Mouse (Mus musculus) kidney, postnatal 0 days (tissue): ENCODE results near the gene Camkmt. TPM values are rescaled to one million over a fixed set of nuclear protein-coding genes. Genes with fewer than 3 reads are reported as not detected.

ENCODE experiments used
- ATAC-seq: fragments of 200-750 bp; cut with Nextera tagmentation; replicated peaks from 2 replicates; pipeline ENCODE4 v1.8.0; 2017; ENCODE audit warnings: low read depth, moderate number of reproducible peaks, moderate TSS enrichment, moderate library complexity; ENCODE audit not compliant: low FRiP score
- DNase-seq: peaks from one replicate; pipeline ENCODE4 v3.0.0-alpha.2; 2016; ENCODE audit warnings: low spot score
- H3K27ac ChIP-seq: fragments of 300-500 bp; sonication (generic); 2 replicates; pipeline ENCODE4 v1.5.1; 2014; ENCODE audit warnings: mild to moderate bottlenecking
- H3K27me3 ChIP-seq: fragments of 300-500 bp; sonication (generic); 2 replicates; pipeline ENCODE4 v1.6.1; 2014; ENCODE audit warnings: low read length, mixed read lengths; ENCODE audit not compliant: insufficient read depth
- H3K36me3 ChIP-seq: fragments of 300-500 bp; sonication (generic); 2 replicates; pipeline ENCODE4 v1.6.1; 2014; ENCODE audit warnings: low read length, mixed read lengths; ENCODE audit not compliant: insufficient read depth
- H3K4me1 ChIP-seq: fragments of 300-500 bp; sonication (generic); replicated peaks from 2 replicates; pipeline ENCODE4 v1.6.1; 2014; ENCODE audit warnings: antibody characterized with exemption, low read length, mixed read lengths; ENCODE audit not compliant: insufficient read depth
- H3K4me2 ChIP-seq: fragments of 300-500 bp; sonication (generic); 2 replicates; pipeline ENCODE4 v1.6.1; 2014; ENCODE audit warnings: mild to moderate bottlenecking, low read length, moderate library complexity, mixed read lengths
- H3K4me3 ChIP-seq: fragments of 300-500 bp; sonication (generic); replicated peaks from 2 replicates; pipeline ENCODE4 v1.5.1; 2014; ENCODE audit warnings: low read depth, low read length
- H3K9ac ChIP-seq: fragments of 300-500 bp; sonication (generic); 2 replicates; pipeline ENCODE4 v1.6.1; 2014; ENCODE audit warnings: low read depth, low read length
- H3K9me3 ChIP-seq: fragments of 300-500 bp; sonication (generic); replicated peaks from 2 replicates; pipeline ENCODE4 v1.6.1; 2016; ENCODE audit warnings: low read length, inconsistent platforms, mixed read lengths
- CTCF ChIP-seq: IDR thresholded peaks from 2 replicates; pipeline ENCODE4 v1.5.1; 2016; ENCODE audit warnings: antibody characterized with exemption, low read depth, mild to moderate bottlenecking, moderate library complexity
- WGBS: fragments of 180-500 bp; shearing (Covaris S2); extraction: QIAGEN DNeasy Blood & Tissue Kit; methylation state at CpG from one replicate; pipeline ENCODE4 v1.1.7; 2014; 5-methylcytosine and 5-hydroxymethylcytosine counted together
- polyA plus RNA-seq: library from polyadenylated mRNA; unstranded; fragments of >200 nt; fragmentation: Nextera tagmentation; extraction: Ambion mirVana; gene quantifications from 2 replicates; pipeline ENCODE4 v1.2.1, GENCODE M21; 2015

Gene Camkmt
- polyA plus RNA-seq, 1 experiment from 2014 or later = 14.4 TPM

DNA sequence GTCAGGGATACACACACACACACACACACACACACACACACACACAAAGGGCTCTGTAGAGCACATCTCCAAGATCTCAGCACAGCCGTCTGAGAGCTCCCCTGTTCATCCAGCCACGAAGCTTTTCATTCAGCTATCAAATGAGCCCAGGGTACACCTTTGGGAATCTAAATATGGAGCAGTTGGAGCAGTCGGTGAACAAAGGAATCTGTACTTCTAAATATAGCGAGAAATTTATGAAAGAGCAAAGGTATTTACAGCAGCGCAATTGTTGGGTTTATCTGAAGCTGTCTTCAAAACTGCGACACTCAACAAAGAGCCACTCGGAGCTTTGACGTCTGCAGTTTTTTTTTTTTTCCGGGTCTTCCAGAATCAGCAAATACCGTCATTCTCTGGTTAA, 315.8 kb downstream of the Camkmt start:
- H3K9ac ChIP-seq = no peak overlapping the region
- H3K27ac ChIP-seq = no peak overlapping the region
- H3K4me3 ChIP-seq = no peak overlapping the region
- H3K9me3 ChIP-seq = no peaks in the 10 kb centered on the region
- H3K27me3 ChIP-seq = no peaks in the 10 kb centered on the region
- TF ChIP-seq CTCF = no peak
- no peaks in the 10 kb centered on the region for H3K4me1 ChIP-seq
- WGBS = 85% methylated on average over 10 of the region's 10 CpGs
- no peak overlapping the region for H3K4me2 ChIP-seq
- no peak for DNase-seq
- no peak for ATAC-seq
- no peaks in the 10 kb centered on the region for H3K36me3 ChIP-seq

DNA sequence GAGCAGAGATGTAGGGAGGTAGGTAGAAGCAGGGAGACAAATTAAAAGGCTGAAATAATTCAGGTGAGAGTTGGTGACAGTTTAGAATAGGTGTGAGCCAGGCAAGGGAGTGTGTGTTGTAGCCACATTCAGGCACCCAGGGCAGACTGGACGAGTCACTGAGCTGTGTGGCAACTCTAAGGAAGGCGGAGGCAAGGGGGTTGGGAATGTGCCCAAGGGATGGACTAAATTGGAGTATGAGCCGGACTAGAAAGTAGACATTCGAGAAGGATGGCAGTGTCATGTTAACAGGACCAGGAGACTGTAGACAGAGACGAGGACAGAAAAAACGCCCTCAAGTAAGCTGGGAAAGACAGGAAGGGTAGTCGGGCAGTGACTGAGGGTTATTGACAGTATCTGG, 338.5 kb downstream of the Camkmt start:
- no peak for TF ChIP-seq CTCF
- Histone ChIP-seq H3K4me3 (no peak overlapping the region), H3K4me1 (no peaks in the 10 kb centered on the region), H3K27ac (no peak overlapping the region), H3K9me3 (no peaks in the 10 kb centered on the region), H3K27me3 (no peaks in the 10 kb centered on the region), H3K36me3 (no peaks in the 10 kb centered on the region), H3K4me2 (no peak overlapping the region), H3K9ac (no peak overlapping the region)
- 63% methylated on average over 7 of the region's 7 CpGs for WGBS
- no peak for ATAC-seq
- no peak for DNase-seq

DNA sequence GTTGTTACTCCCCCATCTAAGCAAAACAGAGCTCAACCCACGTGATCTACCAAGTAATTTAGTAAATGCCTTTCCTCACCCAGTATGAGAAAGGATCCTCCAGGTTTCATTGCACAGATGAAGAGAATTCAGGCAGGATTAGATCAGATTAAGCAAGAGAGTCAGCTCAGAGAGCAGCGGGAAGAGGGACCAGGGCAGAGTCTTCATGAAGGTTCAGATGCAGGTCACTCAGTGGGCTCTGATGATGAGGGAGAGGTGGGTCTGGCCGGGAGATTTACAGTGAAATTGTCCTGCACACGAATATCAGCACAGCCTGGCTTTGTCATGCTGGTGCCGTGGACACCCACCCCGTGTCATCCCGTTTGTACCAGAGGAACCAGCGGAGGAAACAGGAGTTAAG, 342.6 kb downstream of the Camkmt start:
- ATAC-seq = no peak
- no peak for TF ChIP-seq CTCF

GRCm38 (mm10) chr17:85443036-85443435, 352.7 kb downstream of the Camkmt start:
- no peak overlapping the region for H3K4me3 ChIP-seq
- TF ChIP-seq CTCF = no peak
- DNase-seq = no peak
- no peak overlapping the region for H3K9ac ChIP-seq
- 72% methylated on average over 8 of the region's 8 CpGs for WGBS
- H3K9me3 ChIP-seq = no peaks in the 10 kb centered on the region
- no peaks in the 10 kb centered on the region for H3K36me3 ChIP-seq
- no peak for ATAC-seq
- no peak overlapping the region for H3K4me2 ChIP-seq
- no peaks in the 10 kb centered on the region for H3K4me1 ChIP-seq
- no peaks in the 10 kb centered on the region for H3K27me3 ChIP-seq
- H3K27ac ChIP-seq = no peak overlapping the region

More for the DNA sequence above, 342.6 kb downstream of the Camkmt start:
- Histone ChIP-seq H3K4me2 (peak overlapping the region; percentile 8; the same call in 1 of the 2 replicates), H3K9ac (no peak overlapping the region), H3K27me3 (no peaks in the 10 kb centered on the region), H3K4me1 (no peaks in the 10 kb centered on the region), H3K9me3 (no peaks in the 10 kb centered on the region), H3K36me3 (no peaks in the 10 kb centered on the region), H3K4me3 (no peak overlapping the region), H3K27ac (no peak overlapping the region)
- DNase-seq = peak; percentile 14
- WGBS = 19% methylated on average over 8 of the region's 8 CpGs

DNA sequence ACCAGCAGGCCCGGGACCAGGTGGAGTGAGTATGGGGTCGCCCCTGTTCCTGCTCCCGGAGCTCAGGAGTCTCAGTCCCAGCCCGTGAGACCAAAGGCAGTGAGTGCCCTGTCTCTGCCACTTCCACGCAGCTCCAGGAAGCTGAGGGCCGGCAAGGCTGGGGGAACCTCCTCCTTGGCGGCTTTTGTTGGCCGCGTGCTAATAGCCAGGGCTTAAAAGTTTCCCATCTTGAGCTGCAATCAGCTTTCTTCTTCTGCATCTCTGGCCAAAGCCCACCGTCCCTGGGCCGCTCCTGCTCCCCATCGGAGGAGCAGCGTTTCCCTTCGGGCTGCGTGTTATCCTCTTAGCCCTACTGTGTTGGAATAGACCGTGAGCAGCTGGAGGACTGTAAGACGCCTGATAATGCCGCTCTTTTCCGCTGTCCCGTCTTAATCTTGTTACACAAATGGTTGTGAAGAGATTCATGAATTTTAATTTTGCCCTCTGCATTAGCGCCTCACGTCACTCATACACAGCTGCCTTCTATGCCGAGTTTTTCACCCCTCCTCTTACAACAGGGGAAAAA, 364.1 kb downstream of the Camkmt start:
- H3K9ac ChIP-seq = no peak overlapping the region
- no peak for DNase-seq
- H3K27me3 ChIP-seq = peaks cover 58% of the 10 kb centered on the region
- no peaks in the 10 kb centered on the region for H3K4me1 ChIP-seq
- TF ChIP-seq CTCF = no peak
- WGBS = 3% methylated on average over 23 of the region's 23 CpGs
- H3K36me3 ChIP-seq = no peaks in the 10 kb centered on the region
- 0 out of 2 replicates have a peak overlapping the region, but pooled peaks have one; percentile 4 for H3K4me3 ChIP-seq
- H3K4me2 ChIP-seq = peak overlapping the region; percentile 43
- no peak for ATAC-seq
- H3K9me3 ChIP-seq = no peaks in the 10 kb centered on the region
- H3K27ac ChIP-seq = no peak overlapping the region

DNA sequence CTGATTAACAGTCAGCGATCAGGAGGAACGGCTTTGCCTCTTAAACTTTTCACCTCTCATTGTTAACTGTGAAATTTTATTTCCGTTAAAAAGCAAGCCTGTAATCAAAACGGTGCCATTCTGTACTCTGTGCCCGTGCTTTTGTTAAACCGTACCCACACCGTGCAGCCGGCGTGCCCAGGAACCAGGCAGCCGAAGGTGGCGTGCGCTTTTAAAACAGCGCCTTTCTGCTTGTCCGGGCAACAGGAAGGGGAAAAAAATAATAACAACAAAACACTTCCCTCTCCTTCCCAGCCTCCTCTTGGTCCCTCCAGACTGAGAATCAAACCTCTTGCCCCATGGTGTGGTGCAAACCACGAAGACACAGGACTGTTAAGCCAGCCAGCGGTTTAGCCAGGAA, 364.7 kb downstream of the Camkmt start:
- Histone ChIP-seq H3K4me2 (peak overlapping the region; percentile 43), H3K4me1 (no peaks in the 10 kb centered on the region), H3K4me3 (0 out of 2 replicates have a peak overlapping the region, but pooled peaks have one; percentile 5), H3K9ac (no peak overlapping the region), H3K9me3 (no peaks in the 10 kb centered on the region), H3K27ac (no peak overlapping the region), H3K27me3 (peaks cover 61% of the 10 kb centered on the region), H3K36me3 (no peaks in the 10 kb centered on the region)
- no peak for TF ChIP-seq CTCF
- no peak for DNase-seq
- 2% methylated on average over 16 of the region's 16 CpGs for WGBS
- ATAC-seq = no peak

DNA sequence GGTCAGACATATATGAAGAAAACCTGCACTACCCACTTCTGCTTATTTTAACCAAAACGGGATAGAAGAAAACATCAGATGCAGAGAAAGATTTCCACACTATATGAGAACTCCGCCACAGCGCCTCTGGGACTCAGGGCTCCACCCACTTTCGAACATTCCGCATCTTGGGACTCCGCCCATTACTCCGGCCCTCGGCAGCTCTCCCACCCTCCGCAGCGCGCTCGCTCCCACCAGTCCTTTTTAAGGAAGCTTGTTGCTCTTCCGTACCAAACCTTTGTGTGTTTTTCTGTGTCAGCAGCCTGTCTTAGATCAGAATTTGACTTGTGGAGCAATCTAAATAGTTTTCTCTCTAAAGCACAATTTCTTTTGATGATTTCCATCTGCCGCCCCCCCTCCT, 367.7 kb downstream of the Camkmt start:
- no peak overlapping the region for H3K4me2 ChIP-seq
- H3K4me1 ChIP-seq = no peaks in the 10 kb centered on the region
- no peaks in the 10 kb centered on the region for H3K9me3 ChIP-seq
- peaks cover 88% of the 10 kb centered on the region for H3K27me3 ChIP-seq
- no peak overlapping the region for H3K9ac ChIP-seq
- H3K36me3 ChIP-seq = no peaks in the 10 kb centered on the region
- peak; percentile 53 for DNase-seq
- no peak overlapping the region for H3K27ac ChIP-seq
- 2% methylated on average over 14 of the region's 14 CpGs for WGBS
- no peak for ATAC-seq
- no peak overlapping the region for H3K4me3 ChIP-seq
- no peak for TF ChIP-seq CTCF
